Mouse (Mus musculus) retina, adult 2 months (tissue): Measurements from ENCODE around the gene Nrros.

Experiments used
- DNase-seq: peaks from one replicate; pipeline ENCODE4 v3.0.0-alpha.2; 2012; ENCODE audit warnings: low read depth, low spot score

Nrros gene

DNA sequence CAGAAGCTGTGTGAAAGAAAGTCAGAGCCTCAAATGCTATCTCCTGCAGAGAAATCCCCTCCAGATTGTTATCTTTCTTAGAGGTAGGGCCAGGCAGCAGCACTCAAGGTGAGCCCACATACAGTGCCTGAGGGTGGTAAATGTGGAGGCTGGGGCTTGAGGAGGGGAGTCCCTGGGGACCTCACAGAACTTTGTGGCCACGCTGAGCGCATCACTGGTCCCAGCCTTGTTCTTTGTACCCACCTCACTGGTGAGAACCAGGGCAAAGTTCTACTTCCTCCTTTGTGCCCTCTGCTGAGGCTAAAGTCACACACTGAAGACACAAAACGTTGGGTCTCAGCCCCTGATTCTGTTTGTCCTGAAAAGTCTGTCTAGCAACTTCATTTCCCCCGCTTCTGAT, 2.0 kb downstream of the Nrros start:
- no peak for DNase-seq

DNA sequence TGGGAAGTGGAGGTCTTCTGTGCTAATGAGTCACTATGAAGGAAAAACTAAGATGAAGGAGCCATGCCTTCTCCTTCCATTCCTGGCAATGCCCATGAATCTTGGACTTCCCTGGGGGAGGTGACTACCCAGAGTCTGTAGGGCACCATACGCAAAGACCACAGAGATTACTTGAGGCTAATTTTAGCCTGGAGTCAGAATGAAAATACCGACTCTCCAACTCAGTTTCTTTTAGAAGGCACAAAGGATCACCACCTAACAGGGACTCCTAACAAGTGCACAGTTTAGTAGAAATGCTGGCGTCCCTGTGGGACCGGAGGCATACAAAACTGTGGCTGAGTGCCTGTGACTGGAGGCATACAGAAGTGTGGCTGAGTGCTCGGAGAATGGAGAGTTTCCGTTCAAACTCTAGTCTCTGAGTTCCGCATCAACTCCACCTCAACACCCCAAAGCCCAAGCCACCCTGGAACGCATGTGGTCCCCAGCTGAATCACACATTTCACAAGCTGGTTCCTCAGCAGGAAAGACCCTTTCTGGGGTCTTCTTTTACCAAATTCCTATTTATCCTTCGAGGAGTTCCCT, 4.6 kb downstream of the Nrros start:
- DNase-seq: no peak

GRCm38 (mm10) chr16:32158966-32159365, 6.4 kb downstream of the Nrros start:
- no peak for DNase-seq

GRCm38 (mm10) chr16:32157369-32157768, 8.0 kb downstream of the Nrros start:
- no peak for DNase-seq

DNA sequence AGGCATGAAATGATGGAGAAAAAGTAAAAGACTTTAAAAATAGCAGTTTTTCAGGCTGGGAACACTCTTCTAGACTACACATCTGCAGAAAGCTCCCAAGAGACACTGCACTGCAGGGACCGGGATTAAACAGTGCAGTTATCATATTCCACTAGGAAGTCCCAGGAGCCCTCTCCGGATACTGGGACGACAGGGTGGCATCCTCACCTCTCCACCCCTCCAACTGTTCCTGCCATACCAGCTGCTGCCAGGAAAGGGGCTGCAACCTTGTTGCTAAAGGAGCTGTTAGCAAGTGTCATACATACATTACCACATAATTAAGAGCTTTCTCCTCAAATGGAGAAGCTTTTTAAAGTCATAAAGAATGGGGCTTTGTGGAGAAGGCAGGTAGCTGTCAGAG, 8.7 kb downstream of the Nrros start:
- DNase-seq: no peak

DNA sequence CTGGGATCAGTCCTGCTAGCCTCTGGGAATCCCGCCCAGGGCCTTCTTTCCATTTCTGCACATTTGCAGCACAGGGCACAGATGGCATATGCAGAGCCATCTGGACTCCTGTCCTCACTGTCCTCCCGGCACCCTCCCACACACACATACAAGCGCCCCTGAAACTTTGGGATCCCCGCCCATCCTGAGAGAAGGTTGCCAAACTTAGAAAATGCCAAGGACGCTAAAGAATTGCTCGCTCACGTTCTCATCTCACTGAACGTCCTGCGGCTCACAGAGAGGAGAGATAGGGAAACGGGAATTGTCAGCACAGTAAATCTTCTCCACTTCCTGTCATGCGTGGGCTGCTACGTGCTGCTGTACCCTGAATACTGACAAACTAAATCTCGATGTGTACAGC, 11.0 kb downstream of the Nrros start:
- DNase-seq: peak; percentile 13

- no peak for DNase-seq
Observed at GRCm38 (mm10) chr16:32153976-32154375, 11.4 kb downstream of the Nrros start.

- peak; percentile 23 for DNase-seq
Observed at GRCm38 (mm10) chr16:32147589-32148207, 17.7 kb downstream of the Nrros start.

DNA sequence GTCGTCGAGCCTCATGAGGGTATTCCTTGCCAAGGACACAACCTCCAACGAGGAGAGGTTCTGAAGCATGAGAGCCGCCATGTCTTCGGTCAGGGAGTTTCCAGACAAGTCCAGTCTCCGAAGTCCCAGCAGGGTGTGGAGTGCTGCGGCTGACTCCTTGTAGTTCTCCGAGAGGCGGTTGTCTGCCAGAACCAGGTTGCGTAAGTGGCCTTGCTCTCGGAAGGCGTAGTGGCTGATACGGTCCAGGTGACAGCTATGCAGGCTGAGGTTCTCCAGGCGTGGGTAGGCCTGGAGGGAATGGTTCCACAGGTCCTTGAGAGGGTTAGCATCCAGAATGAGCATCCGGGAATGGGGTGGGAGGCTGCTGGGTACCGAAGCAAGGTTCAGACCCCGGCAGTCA, 20.8 kb downstream of the Nrros start:
- no peak for DNase-seq

- DNase-seq: no peak
Observed at GRCm38 (mm10) chr16:32143766-32144165, 21.6 kb downstream of the Nrros start.

- DNase-seq: no peak
Observed at GRCm38 (mm10) chr16:32138954-32139353, 26.4 kb downstream of the Nrros start.

DNA sequence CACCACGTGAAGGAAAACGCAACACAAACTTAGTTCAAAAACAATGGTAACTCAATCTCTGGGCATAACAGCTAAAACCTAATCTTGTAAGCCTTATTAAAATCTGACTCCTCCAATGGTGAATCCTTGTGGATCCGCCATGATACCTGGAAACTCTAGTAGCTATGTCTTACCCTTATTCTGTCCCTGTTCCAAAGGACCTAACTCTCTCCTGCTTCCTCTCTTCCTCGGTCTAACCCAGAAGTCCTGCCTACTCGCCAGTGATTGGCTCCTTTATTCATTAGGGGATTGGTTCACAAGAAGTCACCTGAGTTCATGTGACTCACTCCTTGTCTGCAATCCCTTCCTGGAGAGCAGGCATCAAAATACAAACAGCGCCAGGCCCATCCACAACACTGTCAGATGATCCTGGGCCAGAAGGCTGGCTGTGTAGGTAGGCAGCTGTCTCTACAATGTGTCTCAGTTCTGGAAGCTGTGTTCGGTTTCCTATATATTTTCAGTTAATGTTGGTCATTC, 29.5 kb downstream of the Nrros start:
- no peak for DNase-seq

GRCm38 (mm10) chr16:32133148-32133547, 32.2 kb downstream of the Nrros start:
- no peak for DNase-seq

DNA sequence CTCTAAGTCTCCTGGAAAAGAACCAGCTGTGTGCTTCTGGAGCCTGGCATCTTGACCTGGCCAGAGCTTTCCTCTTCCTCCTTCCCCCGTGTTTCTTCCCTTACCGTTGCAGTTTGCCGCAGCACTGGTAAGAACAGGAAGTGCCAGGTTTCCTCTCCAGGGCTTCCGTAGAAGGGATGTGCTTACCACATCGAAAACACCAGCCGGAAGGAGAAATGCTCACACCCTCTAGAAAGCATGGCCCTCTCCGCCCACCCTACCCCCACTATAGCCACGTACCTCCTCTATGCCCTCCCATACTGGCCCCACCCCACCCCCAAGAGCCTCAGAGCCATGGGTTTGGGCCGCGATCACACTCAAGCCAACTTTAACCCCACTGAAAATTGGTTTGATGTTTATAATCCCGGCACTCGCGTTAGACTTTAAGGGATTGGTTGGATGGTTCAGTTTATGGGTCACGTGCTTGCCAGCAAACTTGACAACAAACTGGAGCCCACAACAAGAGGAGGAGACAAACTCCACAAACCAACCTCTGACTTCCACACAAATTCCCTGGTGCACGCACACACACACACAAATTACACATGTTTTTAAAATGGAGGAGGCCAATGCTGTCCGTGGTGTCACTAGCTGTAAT, 35.1 kb downstream of the Nrros start:
- DNase-seq: no peak

- no peak for DNase-seq
Observed at GRCm38 (mm10) chr16:32129449-32130189, 35.8 kb downstream of the Nrros start.

GRCm38 (mm10) chr16:32127046-32127445, 38.3 kb downstream of the Nrros start:
- no peak for DNase-seq

DNA sequence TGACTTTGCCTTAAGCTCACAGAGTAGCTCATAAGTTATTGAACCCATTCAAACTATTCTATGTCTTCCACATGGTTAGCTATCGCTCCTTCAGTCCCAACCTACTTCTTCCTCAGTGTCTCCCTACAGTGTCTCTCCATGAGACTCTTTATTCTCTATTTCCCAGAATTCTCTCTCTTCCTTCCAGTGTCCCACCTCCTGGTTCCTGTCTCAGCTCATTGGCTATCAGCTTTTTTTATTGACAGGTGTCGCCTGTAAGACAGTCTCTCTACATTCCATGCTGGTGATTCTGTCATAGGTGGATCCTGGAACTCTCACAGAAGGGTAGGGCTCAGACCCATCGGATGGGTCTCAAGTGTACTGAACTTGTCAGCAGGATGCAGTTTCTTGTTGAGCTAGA, 40.0 kb downstream of the Nrros start:
- DNase-seq: no peak

DNA sequence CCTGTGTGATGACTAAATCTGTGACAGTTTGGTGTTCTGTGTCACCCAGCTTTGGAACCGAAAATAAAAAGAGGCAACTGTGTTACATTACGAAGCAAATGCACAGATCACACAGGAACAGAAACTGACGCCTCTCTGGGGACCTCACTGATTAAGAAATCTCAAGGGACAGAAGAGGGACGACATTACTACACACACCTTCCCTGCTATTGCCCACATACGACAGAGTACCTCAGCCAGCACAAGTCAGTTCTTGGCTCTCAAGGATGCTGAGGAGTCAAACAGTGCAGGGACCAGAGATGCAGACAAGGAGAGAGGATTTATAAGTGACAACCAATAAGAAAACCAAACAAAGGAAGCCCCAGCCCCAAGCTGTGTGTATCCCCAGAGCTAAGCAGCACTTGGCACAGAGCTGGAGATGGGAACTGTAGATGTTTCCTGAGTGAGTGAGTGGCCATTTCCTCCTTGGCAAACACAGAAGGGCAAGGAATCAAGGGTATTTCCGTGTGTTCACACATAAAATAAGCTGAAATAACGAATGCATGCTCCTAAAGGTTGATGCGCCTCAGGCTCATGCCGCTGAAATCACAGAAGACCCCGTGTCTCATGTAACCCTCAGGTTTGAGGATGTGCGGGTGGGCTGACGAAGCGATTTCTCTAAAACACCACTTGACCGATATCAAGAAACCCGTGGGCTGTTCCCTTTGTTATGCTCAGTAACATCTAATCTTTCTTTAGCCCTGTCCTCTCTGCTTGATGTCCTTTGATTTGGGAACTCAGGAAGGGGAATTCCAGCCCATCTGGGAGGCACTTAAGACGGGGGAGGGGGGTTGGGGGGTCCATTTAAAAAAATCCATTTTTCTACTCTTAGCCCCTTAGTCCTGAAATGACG, 40.7 kb downstream of the Nrros start:
- DNase-seq: no peak

DNA sequence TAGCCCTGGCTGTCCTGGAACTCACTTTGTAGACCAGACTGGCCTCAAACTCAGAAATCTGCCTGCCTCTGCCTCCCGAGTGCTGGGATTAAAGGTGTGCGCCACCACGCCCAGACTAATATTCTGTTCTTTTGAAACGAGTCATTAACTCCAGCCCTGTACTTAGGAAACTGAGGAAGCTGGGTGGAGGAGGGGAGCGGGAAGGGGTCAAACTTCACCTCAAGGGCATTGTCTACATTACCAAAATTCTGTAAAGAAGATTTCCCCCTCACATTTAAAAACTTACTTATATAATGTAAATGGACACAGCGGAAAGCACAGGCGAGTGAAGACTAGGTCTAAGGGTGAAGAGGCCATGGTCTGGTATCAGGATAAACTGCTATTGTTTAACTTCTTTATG, 41.4 kb downstream of the Nrros start:
- DNase-seq: no peak

GRCm38 (mm10) chr16:32120454-32120853, 44.9 kb downstream of the Nrros start:
- DNase-seq: no peak

GRCm38 (mm10) chr16:32116186-32116585, 49.2 kb downstream of the Nrros start:
- DNase-seq: no peak
